Mouse (Mus musculus) small intestine, adult 2 months (tissue): ENCODE measurements around the gene Nudt5. TPM values are rescaled to one million over a fixed set of nuclear protein-coding genes. Genes with fewer than 3 reads are reported as not detected.

ENCODE experiments used
- H3K27ac ChIP-seq: fragments of 200-500 bp; 2 replicates; pipeline ENCODE4 v1.5.1; 2012; ENCODE audit warnings: low read depth, low read length, control low read depth, inconsistent platforms; ENCODE audit not compliant: insufficient read depth
- H3K27me3 ChIP-seq: fragments of 200-500 bp; 2 replicates; pipeline ENCODE4 v1.6.1; 2012; ENCODE audit warnings: mild to moderate bottlenecking, moderate library complexity, low read length, inconsistent platforms; ENCODE audit not compliant: control insufficient read depth, insufficient read depth
- H3K36me3 ChIP-seq: fragments of 200-500 bp; 2 replicates; pipeline ENCODE4 v1.6.1; 2012; ENCODE audit warnings: mild to moderate bottlenecking, low read length, control low read depth, inconsistent platforms; ENCODE audit not compliant: control insufficient read depth, insufficient read depth
- H3K4me1 ChIP-seq: fragments of 200-500 bp; 2 replicates; pipeline ENCODE4 v1.6.1; 2012; ENCODE audit warnings: low read length, inconsistent platforms, mixed read lengths; ENCODE audit not compliant: control insufficient read depth, insufficient read depth, insufficient read length
- H3K4me3 ChIP-seq: fragments of 200-500 bp; 2 replicates; pipeline ENCODE4 v1.5.1; 2012; ENCODE audit warnings: low read depth, mild to moderate bottlenecking, control low read depth, inconsistent platforms, low read length, moderate library complexity
- CTCF ChIP-seq: fragments of 200-500 bp; IDR thresholded peaks from 2 replicates; pipeline ENCODE4 v1.5.1; 2012; ENCODE audit warnings: low read depth, mild to moderate bottlenecking, control low read depth, inconsistent platforms, low read length, moderate library complexity, mixed read lengths; ENCODE audit not compliant: insufficient replicate concordance, insufficient read length; ENCODE audit errors: extremely low read depth
- POLR2A ChIP-seq: fragments of 200-500 bp; IDR thresholded peaks from 2 replicates; pipeline ENCODE4 v1.6.1; 2012; ENCODE audit warnings: low read depth, mild to moderate bottlenecking, control low read depth, inconsistent platforms, low read length, moderate library complexity
- WGBS: fragments of 180-500 bp; shearing (Covaris S2); methylation state at CpG from one replicate; pipeline ENCODE4 v1.1.7; 2018; 5-methylcytosine and 5-hydroxymethylcytosine counted together
- polyA plus RNA-seq: library from polyadenylated mRNA; depleted of rRNA; stranded (reverse); fragments of >200 nt; gene quantifications from 2 replicates; pipeline ENCODE4 v1.2.3, GENCODE M21; 2012; rRNA removed

Gene Nudt5
- polyA plus RNA-seq, 1 experiment, result 9.4 TPM

DNA sequence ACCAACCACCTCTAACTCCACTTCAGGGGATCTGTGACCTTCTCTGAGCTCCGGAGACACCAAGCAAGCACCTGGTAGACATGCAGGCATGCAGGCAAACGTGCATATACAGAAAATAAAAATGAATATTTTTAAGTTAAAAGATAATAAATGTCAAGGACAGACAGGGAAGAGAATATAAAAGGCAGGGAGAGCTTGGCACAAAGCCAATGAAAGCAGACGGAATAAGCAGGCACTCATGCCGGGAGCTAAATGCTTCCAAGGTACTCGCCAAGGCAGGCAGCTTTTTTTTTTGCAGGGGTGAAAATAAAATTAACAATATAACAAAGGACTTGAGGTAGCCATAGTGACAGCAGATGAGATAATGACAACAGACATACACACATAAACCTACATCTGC lies 61.3 kb downstream of the Nudt5 start:
- no peak overlapping the region for H3K4me3 ChIP-seq
- TF ChIP-seq CTCF (no peak), POLR2A (no peak)
- H3K27me3 ChIP-seq, result no peaks in the 10 kb centered on the region
- H3K36me3 ChIP-seq, result no peaks in the 10 kb centered on the region
- no peaks in the 10 kb centered on the region for H3K4me1 ChIP-seq
- 27% methylated on average over 5 of the region's 5 CpGs for whole genome bisulfite sequencing
- no peak overlapping the region for H3K27ac ChIP-seq

- H3K27me3 ChIP-seq, result no peaks in the 10 kb centered on the region
- H3K36me3 ChIP-seq, result no peaks in the 10 kb centered on the region
- H3K4me3 ChIP-seq, result no peak overlapping the region
- H3K27ac ChIP-seq, result no peak overlapping the region
- WGBS, result 57% methylated on average over 3 of the region's 3 CpGs
- no peak for TF ChIP-seq POLR2A
- TF ChIP-seq CTCF, result peak; percentile 16; the same call in 1 of the 2 replicates
- H3K4me1 ChIP-seq, result no peaks in the 10 kb centered on the region
Measured at GRCm38 (mm10) chr2:5906625-5907024, 61.8 kb downstream of the Nudt5 start.

DNA sequence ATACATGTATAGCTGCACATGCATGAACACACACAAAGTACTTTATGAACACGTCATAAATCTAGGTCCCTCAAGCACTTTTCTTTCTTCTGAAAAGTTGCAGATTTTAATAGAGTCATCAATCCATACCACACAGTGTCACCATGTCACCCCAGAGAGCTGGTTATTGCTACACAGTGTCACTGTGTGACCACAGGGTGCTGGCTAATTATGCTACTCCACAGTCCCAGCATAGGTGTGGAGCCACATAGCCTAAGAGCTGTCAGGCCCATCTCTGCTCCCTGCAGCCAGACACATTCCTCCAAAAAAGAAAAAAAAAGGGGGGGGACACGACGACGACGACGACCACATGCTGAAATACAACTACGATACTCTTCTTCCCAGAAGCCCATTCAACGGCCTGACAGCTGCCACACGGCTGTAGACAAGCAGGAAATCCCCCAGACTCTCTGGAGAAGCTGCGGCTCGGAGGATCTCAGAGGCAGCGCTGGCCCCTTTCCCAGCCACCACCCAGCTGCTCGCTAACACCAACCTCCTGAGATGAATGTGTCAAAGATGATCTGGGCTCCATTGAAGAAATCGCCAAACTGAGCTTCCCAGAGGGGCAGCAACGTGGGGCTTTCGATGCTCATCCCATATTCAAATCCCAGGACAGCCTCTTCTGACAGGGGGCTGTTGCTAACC lies 66.6 kb downstream of the Nudt5 start:
- Histone ChIP-seq H3K4me3 (no peak overlapping the region), H3K27ac (no peak overlapping the region), H3K4me1 (no peaks in the 10 kb centered on the region), H3K27me3 (no peaks in the 10 kb centered on the region), H3K36me3 (no peaks in the 10 kb centered on the region)
- no peak for TF ChIP-seq CTCF
- TF ChIP-seq POLR2A, result no peak
- WGBS, result 79% methylated on average over 16 of the region's 16 CpGs

Other genes with a start within 250 kb of the Nudt5 start
- gene Camk1d, start 130.5 kb upstream of the Nudt5 start, polyA plus RNA-seq, result 4.8 and 14.3 TPM in 2 replicates
- gene Cdc123, start 145 bp downstream of the Nudt5 start, polyA plus RNA-seq, result 21.4 and 39.4 TPM in 2 replicates
- 0.93 and 1.5 TPM in 2 replicates for gene Gm13199, start 17.9 kb downstream of the Nudt5 start, polyA plus RNA-seq
- gene Sec61a2, start 50.4 kb downstream of the Nudt5 start, polyA plus RNA-seq, result 4.7 and 10.7 TPM in 2 replicates
- 0.13 and 0.83 TPM in 2 replicates for gene Dhtkd1, start 97.8 kb downstream of the Nudt5 start, polyA plus RNA-seq
- 0.57 and 1.2 TPM in 2 replicates for gene Upf2, start 106.5 kb downstream of the Nudt5 start, polyA plus RNA-seq